Mouse (Mus musculus): Measurements from ENCODE around the gene Mphosph8.

- TF ChIP-seq CTCF (IDR thresholded peaks at IDR 0.05; ENCODE audit: low read depth, low read length) (no peak), POLR2A (IDR thresholded peaks at IDR 0.05; ENCODE audit: insufficient read depth, low read length) (no peak), EP300 (IDR thresholded peaks at IDR 0.05; ENCODE audit: insufficient read depth, low read depth, low read length) (no peak)
Measured at GRCm38 (mm10) chr14:56665651-56666050, 2.4 kb upstream of the Mphosph8 start.

Data from ES-Bruce4 (cell line).